In genomic region chr13:14580392-14580791, GRCm38 (mm10) we compare ENCODE assay signal across 26 mouse cellular contexts. TPM values are rescaled to one million over a fixed set of nuclear protein-coding genes. Genes with fewer than 3 reads are reported as not detected.
DNase-seq lines count a peak whose midpoint lies in the region; ATAC-seq and TF ChIP-seq lines count a peak whose summit lies in the region.
"Had no signal": no experiment of that assay in that cellular context is flagged by ENCODE, and none has a peak within 500 bp of the region (broad histone marks: within the 10 kb centered on the region; RNA-seq: fewer than 3 reads in every experiment).

No protein-coding gene starts in this region.

- H3K27ac ChIP-seq in forebrain, postnatal 0 days (ENCODE audit: low read depth, low read length) = no peak overlapping the region
- no peak overlapping the region for H3K27ac ChIP-seq in forebrain, embryonic 12.5 days
- H3K27ac ChIP-seq in layer of hippocampus, adult 2 months = 0 out of 2 replicates have a peak overlapping the region, but pooled peaks have one; percentile 28
- no peak overlapping the region for H3K27ac ChIP-seq in midbrain, embryonic 11.5 days (ENCODE audit: low read depth, low read length)
- no peak overlapping the region for H3K27ac ChIP-seq in midbrain, embryonic 10.5 days (replicated peaks)
- H3K27ac ChIP-seq: embryonic facial prominence, embryonic 10.5 days; embryonic facial prominence, embryonic 12.5 days had no signal

- DNase-seq in forebrain, postnatal 0 days = peak; percentile 2
- peak in 1 of 2 experiments; percentile 4 for DNase-seq in layer of hippocampus, adult 2 months (ENCODE audit: low spot score in 2 of 2)
- no peak for DNase-seq in layer of hippocampus, adult 11-12 months (ENCODE audit: low spot score)
- DNase-seq in midbrain, embryonic 11.5 days (ENCODE audit: low spot score, missing footprints) = peak; percentile 41
- DNase-seq in midbrain, embryonic 10.5 days (ENCODE audit: low spot score) = no peak
- no peak for DNase-seq in cerebellum, adult 8-10 months
- DNase-seq: adrenal gland, adult 8-10 months; adrenal gland, postnatal 14 days; adrenal gland, postnatal 36 days; B cell, adult 2 months; cerebellum, adult 11 months; cerebellum, adult 18-20 months; cerebellum, adult 9-10 months; cerebellum, postnatal 10 days; cerebellum, postnatal 25 days had no signal

- H3K4me3 ChIP-seq in forebrain, postnatal 0 days (ENCODE audit: low read depth, low read length) = no peak overlapping the region
- no peak overlapping the region for H3K4me3 ChIP-seq in forebrain, embryonic 12.5 days (replicated peaks)
- no peak overlapping the region for H3K4me3 ChIP-seq in layer of hippocampus, adult 2 months
- H3K4me3 ChIP-seq in midbrain, embryonic 11.5 days (ENCODE audit: low read depth, low read length) = no peak overlapping the region
- no peak overlapping the region for H3K4me3 ChIP-seq in midbrain, embryonic 10.5 days
- H3K4me3 ChIP-seq: embryonic facial prominence, embryonic 10.5 days; embryonic facial prominence, embryonic 12.5 days had no signal

- no peak for TF ChIP-seq CTCF in forebrain, postnatal 0 days (IDR thresholded peaks at IDR 0.05; ENCODE audit: low read depth)
- no peak for TF ChIP-seq CTCF in layer of hippocampus, adult 2 months (conservative IDR thresholded peaks at IDR 0.05)

- no peak overlapping the region for H3K4me2 ChIP-seq in forebrain, postnatal 0 days (ENCODE audit: low read depth)
- H3K4me2 ChIP-seq in forebrain, embryonic 12.5 days = no peak overlapping the region
- H3K4me2 ChIP-seq in midbrain, embryonic 11.5 days = no peak overlapping the region
- H3K4me2 ChIP-seq: embryonic facial prominence, embryonic 12.5 days had no signal

- H3K27me3 ChIP-seq in forebrain, postnatal 0 days (ENCODE audit: insufficient read depth, low read length) = no peaks in the 10 kb centered on the region
- no peaks in the 10 kb centered on the region for H3K27me3 ChIP-seq in forebrain, embryonic 12.5 days
- no peaks in the 10 kb centered on the region for H3K27me3 ChIP-seq in midbrain, embryonic 11.5 days (ENCODE audit: control insufficient read depth, insufficient read depth, low read length)
- H3K27me3 ChIP-seq in midbrain, embryonic 10.5 days (ENCODE audit: low read depth, poor library complexity, severe bottlenecking) = no peaks in the 10 kb centered on the region
- H3K27me3 ChIP-seq: CH12.LX; embryonic facial prominence, embryonic 12.5 days; Patski had no signal

- no peak for ATAC-seq in forebrain, postnatal 0 days
- no peak for ATAC-seq in forebrain, embryonic 12.5 days (ENCODE audit: low FRiP score)
- no peak for ATAC-seq in midbrain, embryonic 11.5 days (ENCODE audit: low FRiP score)
- ATAC-seq: activated CD4-positive, CD25-positive, alpha-beta regulatory T cell, adult 4 months; CD4-positive, CD25-positive, alpha-beta regulatory T cell, adult 4 months; forebrain, embryonic 14.5 days; forebrain, embryonic 16.5 days; Patski had no signal

- H3K36me3 ChIP-seq in forebrain, postnatal 0 days (ENCODE audit: insufficient read depth) = no peaks in the 10 kb centered on the region
- no peaks in the 10 kb centered on the region for H3K36me3 ChIP-seq in forebrain, embryonic 12.5 days (replicated peaks)
- H3K36me3 ChIP-seq in midbrain, embryonic 11.5 days (ENCODE audit: control insufficient read depth, insufficient read depth, low read length) = no peaks in the 10 kb centered on the region
- no peaks in the 10 kb centered on the region for H3K36me3 ChIP-seq in midbrain, embryonic 10.5 days
- H3K36me3 ChIP-seq: embryonic facial prominence, embryonic 10.5 days; embryonic facial prominence, embryonic 12.5 days; G1E had no signal

- H3K4me1 ChIP-seq in forebrain, postnatal 0 days (ENCODE audit: insufficient read depth) = no peaks in the 10 kb centered on the region
- no peaks in the 10 kb centered on the region for H3K4me1 ChIP-seq in forebrain, embryonic 12.5 days
- H3K4me1 ChIP-seq in midbrain, embryonic 11.5 days (ENCODE audit: control insufficient read depth, insufficient read depth, low read length) = no peaks in the 10 kb centered on the region
- no peaks in the 10 kb centered on the region for H3K4me1 ChIP-seq in midbrain, embryonic 10.5 days
- H3K4me1 ChIP-seq: embryonic facial prominence, embryonic 12.5 days had no signal

- 83% methylated on average over 3 of the region's 3 CpGs for WGBS in forebrain, postnatal 0 days
- 83% methylated on average over 3 of the region's 3 CpGs for WGBS in forebrain, embryonic 12.5 days
- 83% methylated on average over 3 of the region's 3 CpGs for WGBS in midbrain, embryonic 11.5 days
- WGBS in midbrain, embryonic 10.5 days = 80% methylated on average over 3 of the region's 3 CpGs

- no peaks in the 10 kb centered on the region for H3K9me3 ChIP-seq in forebrain, postnatal 0 days (ENCODE audit: low read length)
- no peaks in the 10 kb centered on the region for H3K9me3 ChIP-seq in forebrain, embryonic 12.5 days
- no peaks in the 10 kb centered on the region; the same call in 1 of the 2 replicates for H3K9me3 ChIP-seq in midbrain, embryonic 11.5 days (ENCODE audit: control insufficient read depth, low read length)
- no peaks in the 10 kb centered on the region; the same call in 1 of the 2 replicates for H3K9me3 ChIP-seq in midbrain, embryonic 10.5 days (replicated peaks)
- H3K9me3 ChIP-seq: embryonic facial prominence, embryonic 12.5 days; G1E had no signal

- no peak overlapping the region for H3K9ac ChIP-seq in forebrain, postnatal 0 days
- no peak overlapping the region for H3K9ac ChIP-seq in forebrain, embryonic 12.5 days
- H3K9ac ChIP-seq in midbrain, embryonic 11.5 days (ENCODE audit: low read length) = no peak overlapping the region
- H3K9ac ChIP-seq: embryonic facial prominence, embryonic 12.5 days had no signal

RNA-seq across cellular contexts. Expression of gene Mrpl32, which starts 32.6 kb away (rescaled TPM):
- total RNA-seq in forebrain, postnatal 0 days (2014; rRNA removed) = 36.1 and 45.9 TPM in 2 replicates
- 114 and 124 TPM in 2 replicates for polyA plus RNA-seq in forebrain, postnatal 0 days (2015; fragmentation: Nextera tagmentation; extraction: Ambion mirVana)
- 108 and 111 TPM in 2 replicates for polyA plus RNA-seq in forebrain, embryonic 12.5 days (2016; fragmentation: Nextera tagmentation; extraction: Ambion mirVana)
- total RNA-seq in layer of hippocampus, adult 2 months (2021) = 10 to 100 TPM; 29.6 to 35.6 TPM
- 121 and 122 TPM in 2 replicates for polyA plus RNA-seq in midbrain, embryonic 11.5 days (2014; fragmentation: Nextera tagmentation; extraction: Ambion mirVana)
- 98.8 and 109 TPM in 2 replicates for polyA plus RNA-seq in midbrain, embryonic 10.5 days (2016; fragmentation: Nextera tagmentation; extraction: Ambion mirVana)

RNA-seq across cellular contexts. Expression of gene Psma2, which starts 32.6 kb away (rescaled TPM):
- 88.8 and 103 TPM in 2 replicates for total RNA-seq in forebrain, postnatal 0 days (2014; rRNA removed)
- 181 and 221 TPM in 2 replicates for polyA plus RNA-seq in forebrain, postnatal 0 days (2015; fragmentation: Nextera tagmentation; extraction: Ambion mirVana)
- 179 and 187 TPM in 2 replicates for polyA plus RNA-seq in forebrain, embryonic 12.5 days (2016; fragmentation: Nextera tagmentation; extraction: Ambion mirVana)
- 10 to 100 TPM; 62.3 to 66.1 TPM for total RNA-seq in layer of hippocampus, adult 2 months (2021)
- 219 and 228 TPM in 2 replicates for polyA plus RNA-seq in midbrain, embryonic 11.5 days (2014; fragmentation: Nextera tagmentation; extraction: Ambion mirVana)
- 236 and 248 TPM in 2 replicates for polyA plus RNA-seq in midbrain, embryonic 10.5 days (2016; fragmentation: Nextera tagmentation; extraction: Ambion mirVana)

RNA-seq across cellular contexts. Expression of gene AW209491, which starts 49.6 kb away (rescaled TPM):
- 15.6 and 18.5 TPM in 2 replicates for total RNA-seq in forebrain, postnatal 0 days (2014; rRNA removed)
- 22.7 and 29.1 TPM in 2 replicates for polyA plus RNA-seq in forebrain, postnatal 0 days (2015; fragmentation: Nextera tagmentation; extraction: Ambion mirVana)
- polyA plus RNA-seq in forebrain, embryonic 12.5 days (2016; fragmentation: Nextera tagmentation; extraction: Ambion mirVana) = 30.8 and 33.9 TPM in 2 replicates
- total RNA-seq in layer of hippocampus, adult 2 months (2021) = 10 to 100 TPM; 20.3 to 20.4 TPM
- polyA plus RNA-seq in midbrain, embryonic 11.5 days (2014; fragmentation: Nextera tagmentation; extraction: Ambion mirVana) = 30.3 and 31.0 TPM in 2 replicates
- polyA plus RNA-seq in midbrain, embryonic 10.5 days (2016; fragmentation: Nextera tagmentation; extraction: Ambion mirVana) = 29.5 and 29.6 TPM in 2 replicates

RNA-seq across cellular contexts. Expression of gene Hecw1, which starts 57.4 kb away (rescaled TPM):
- total RNA-seq in forebrain, postnatal 0 days (2014; rRNA removed) = 131 and 156 TPM in 2 replicates
- 20.3 and 33.6 TPM in 2 replicates for polyA plus RNA-seq in forebrain, postnatal 0 days (2015; fragmentation: Nextera tagmentation; extraction: Ambion mirVana)
- 17.4 and 19.6 TPM in 2 replicates for polyA plus RNA-seq in forebrain, embryonic 12.5 days (2016; fragmentation: Nextera tagmentation; extraction: Ambion mirVana)
- 10 to 100 TPM; 65.4 to 68.6 TPM for total RNA-seq in layer of hippocampus, adult 2 months (2021)
- 7.4 and 7.8 TPM in 2 replicates for polyA plus RNA-seq in midbrain, embryonic 11.5 days (2014; fragmentation: Nextera tagmentation; extraction: Ambion mirVana)
- 2.1 and 5.7 TPM in 2 replicates for polyA plus RNA-seq in midbrain, embryonic 10.5 days (2016; fragmentation: Nextera tagmentation; extraction: Ambion mirVana)
- total RNA-seq: adrenal gland, adult 18-20 months; CH12.LX had no signal
- polyA plus RNA-seq: Patski had no signal

Comparison
In these comparisons a context has a peak if more than half of its experiments do, and no peak if none do; other contexts are left out.
1. DNase-seq: peak in forebrain, postnatal 0 days (single experiment) and midbrain, embryonic 11.5 days (single experiment); none in layer of hippocampus, adult 11-12 months (single experiment), midbrain, embryonic 10.5 days (single experiment) and cerebellum, adult 8-10 months (single experiment).